Mouse (Mus musculus) activated CD4-positive, CD25-positive, alpha-beta regulatory T cell, adult 9 weeks (primary cell): Measurements from ENCODE around the gene Polr2i. TPM values are rescaled to one million over a fixed set of nuclear protein-coding genes. Genes with fewer than 3 reads are reported as not detected.

Source experiments
- polyA plus RNA-seq: library from polyadenylated mRNA; unstranded; fragments of 100-300 nt; shearing (Covaris generic); gene quantifications from one replicate; pipeline ENCODE4 v1.2.1, GENCODE M21; 2017

Gene Polr2i
- polyA plus RNA-seq: 49.2 TPM

GRCm38 (mm10) chr7:30231669-30232454 lies at the start of gene Polr2i, which contains the start of gene Tbcb:
TSS of gene Polr2i (plus strand) at chr7:30231948.
TSS of gene Tbcb (minus strand) at chr7:30232272.

GRCm38 (mm10) chr7:30183879-30184289 lies 47.9 kb upstream of the Polr2i start, which contains the start of gene Cox7a1:
TSS of gene Cox7a1 (plus strand) at chr7:30184144.

DNA sequence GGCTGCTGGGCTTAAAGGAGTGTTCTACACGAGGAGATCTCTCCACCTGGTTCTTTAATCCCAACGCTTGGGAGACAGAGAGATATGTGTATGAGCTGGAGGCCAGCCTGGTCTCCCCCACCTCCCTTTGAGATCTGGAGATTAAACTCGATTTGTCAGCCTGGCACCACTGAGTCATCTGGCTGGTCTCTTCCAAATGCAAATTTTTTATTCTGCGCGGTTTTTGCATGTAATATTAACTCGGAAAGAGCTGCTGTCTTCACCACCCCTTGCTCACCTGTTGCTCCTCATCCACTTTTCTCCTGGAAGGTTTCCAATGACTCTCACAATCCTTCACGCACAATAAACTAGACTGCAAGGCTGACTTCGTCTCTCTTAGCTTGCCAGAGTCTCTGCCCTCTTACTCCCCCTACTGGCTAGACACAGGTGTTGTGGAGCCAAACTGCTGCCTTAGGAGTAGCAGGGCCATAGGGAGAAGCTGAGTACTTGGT lies 33.2 kb upstream of the Polr2i start, which contains the start of gene Capns1:
Gene Capns1 (minus strand): TSS at position 331 of the 491 bp plus-strand sequence.

GRCm38 (mm10) chr7:30235625-30236024 lies 3.9 kb downstream of the Polr2i start, which contains the start of gene Ovol3:
TSS of gene Ovol3 (minus strand) at chr7:30235725.

DNA sequence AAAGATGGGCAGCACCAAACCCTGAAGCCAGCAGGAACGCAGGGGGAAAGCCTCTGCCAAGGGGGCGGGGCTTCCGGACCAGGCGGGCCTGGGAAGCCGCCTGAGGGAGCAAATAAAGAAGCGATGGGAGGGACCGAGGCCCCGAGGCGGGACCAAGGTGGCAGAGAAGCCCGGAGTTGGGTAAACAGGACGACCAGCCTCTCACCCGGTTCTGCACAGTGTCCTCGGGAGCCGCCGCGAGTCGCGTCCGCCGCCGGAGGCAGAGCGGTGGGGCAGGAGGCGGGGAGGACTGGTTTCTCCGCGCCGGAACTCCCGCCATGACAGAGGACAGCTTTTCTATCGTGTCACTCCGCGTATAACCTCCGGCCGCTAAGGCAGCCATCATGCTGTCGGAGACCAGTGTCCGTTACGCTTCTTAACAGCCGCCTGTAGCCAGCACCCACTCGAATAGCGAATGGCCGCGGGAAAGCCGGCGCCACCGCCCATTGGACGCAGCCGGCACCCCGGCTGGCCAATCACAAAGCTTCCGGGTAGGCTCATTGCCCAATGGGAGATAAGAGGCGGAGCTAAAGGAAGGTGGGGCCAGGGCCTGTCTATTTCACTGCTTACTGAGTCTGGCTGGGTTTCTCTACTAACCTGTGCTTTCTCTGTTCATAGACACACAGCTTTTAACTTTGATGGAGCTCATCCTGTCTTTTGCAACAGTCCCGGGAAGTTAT lies 48.4 kb downstream of the Polr2i start, which contains the start of the genes Thap8 and Wdr62:
Gene Thap8 (plus strand): TSS at position 144 of the 719 bp plus-strand sequence.
Gene Wdr62 (minus strand): TSS at position 469 of the 719 bp plus-strand sequence.

Other genes starting within 250 kb of the Polr2i start
- 5.6 TPM for gene Zfp568, start 248.0 kb upstream of the Polr2i start, polyA plus RNA-seq
- 6.8 TPM for gene Zfp14, start 180.6 kb upstream of the Polr2i start, polyA plus RNA-seq
- gene Zfp82, start 159.0 kb upstream of the Polr2i start, polyA plus RNA-seq: 10.5 TPM
- 3.0 TPM for gene Gm26920, start 141.5 kb upstream of the Polr2i start, polyA plus RNA-seq
- 9.6 TPM for gene Zfp566, start 141.4 kb upstream of the Polr2i start, polyA plus RNA-seq
- gene Zfp260, start 137.2 kb upstream of the Polr2i start, polyA plus RNA-seq: 106 TPM
- gene Zfp382, start 110.0 kb upstream of the Polr2i start, polyA plus RNA-seq: 16.9 TPM
- gene Zfp146, start 62.2 kb upstream of the Polr2i start, polyA plus RNA-seq: 32.9 TPM
- gene Cox7a1, start 47.8 kb upstream of the Polr2i start, polyA plus RNA-seq: 1.0 TPM
- 80.5 TPM for gene Capns1, start 33.1 kb upstream of the Polr2i start, polyA plus RNA-seq
- 132 TPM for gene Tbcb, start 324 bp downstream of the Polr2i start, polyA plus RNA-seq
- not detected for gene Ovol3, start 3.8 kb downstream of the Polr2i start, polyA plus RNA-seq
- 0.27 TPM for gene Thap8, start 48.1 kb downstream of the Polr2i start, polyA plus RNA-seq
- 6.3 TPM for gene Wdr62, start 48.5 kb downstream of the Polr2i start, polyA plus RNA-seq
- gene Clip3, start 59.8 kb downstream of the Polr2i start, polyA plus RNA-seq: 7.7 TPM
- 158 TPM for gene Alkbh6, start 76.8 kb downstream of the Polr2i start, polyA plus RNA-seq
- 20.3 TPM for gene Syne4, start 82.9 kb downstream of the Polr2i start, polyA plus RNA-seq
- not detected for gene E130208F15Rik, start 89.8 kb downstream of the Polr2i start, polyA plus RNA-seq
- 7.7 TPM for gene Sdhaf1, start 91.9 kb downstream of the Polr2i start, polyA plus RNA-seq
- gene Lrfn3, start 130.8 kb downstream of the Polr2i start, polyA plus RNA-seq: not detected
- gene Tyrobp, start 181.8 kb downstream of the Polr2i start, polyA plus RNA-seq: 7.6 TPM
- 400 TPM for gene Hcst, start 187.9 kb downstream of the Polr2i start, polyA plus RNA-seq
- gene Nfkbid, start 189.8 kb downstream of the Polr2i start, polyA plus RNA-seq: 106 TPM
- gene Aplp1, start 213.6 kb downstream of the Polr2i start, polyA plus RNA-seq: 5.2 TPM
- not detected for gene Kirrel2, start 225.7 kb downstream of the Polr2i start, polyA plus RNA-seq
- not detected for gene Nphs1, start 226.4 kb downstream of the Polr2i start, polyA plus RNA-seq